Mouse (Mus musculus): ENCODE data around the gene Ptbp1.

Gene Ptbp1

DNA sequence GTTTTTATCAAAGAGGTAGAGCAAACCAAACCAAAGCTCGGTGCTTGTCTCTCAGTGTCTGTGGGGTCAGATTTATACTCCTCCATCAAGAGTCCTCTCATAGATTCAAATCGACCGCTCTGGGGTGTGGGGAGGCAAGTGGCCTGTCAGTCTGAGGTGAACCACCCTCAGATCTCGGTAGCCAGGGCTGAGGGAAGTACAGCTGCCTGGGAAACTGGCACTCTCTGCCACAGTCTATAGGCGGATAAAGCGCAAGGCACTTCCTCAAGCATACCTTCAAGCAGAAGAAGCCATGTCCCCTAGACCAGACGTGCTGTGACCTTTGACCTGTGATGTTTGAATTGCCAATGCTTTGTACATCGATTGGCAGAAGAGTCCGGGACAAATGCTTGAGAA is 21.4 kb upstream of the Ptbp1 start:
- no peak for DNase-seq (ENCODE audit: extremely low read depth, low read depth)

DNA sequence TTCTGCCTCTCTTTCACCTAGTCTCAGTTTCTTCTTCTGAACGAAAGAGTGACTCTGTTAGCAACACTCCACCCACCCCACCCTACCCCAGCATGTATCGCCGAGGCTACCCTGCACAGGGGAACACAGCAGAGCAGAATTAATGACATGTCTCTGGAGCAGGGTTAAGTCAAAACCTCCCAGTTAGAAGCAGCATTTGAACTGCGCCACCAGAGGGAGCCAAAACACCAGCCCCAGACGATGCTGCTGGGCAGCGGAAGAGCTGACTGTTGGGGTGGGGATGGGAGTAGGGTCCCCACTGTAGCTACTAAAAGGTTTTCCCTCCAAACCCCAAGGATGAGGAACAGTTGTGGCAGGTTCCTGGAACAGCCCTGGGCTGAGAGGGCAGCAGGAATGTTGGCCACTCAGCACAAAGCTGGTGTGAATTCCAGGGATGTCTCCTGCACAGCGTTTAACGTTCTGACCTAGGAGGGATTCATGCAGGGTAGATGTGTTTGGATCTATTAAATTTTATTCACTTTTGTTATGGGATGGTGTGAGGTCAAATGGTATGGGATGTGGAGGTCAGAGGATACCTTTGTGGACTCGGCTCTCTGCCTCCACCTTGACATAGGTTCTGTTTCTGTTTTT is 19.3 kb upstream of the Ptbp1 start:
- peak; percentile 44 for DNase-seq (ENCODE audit: extremely low read depth, low read depth)

DNA sequence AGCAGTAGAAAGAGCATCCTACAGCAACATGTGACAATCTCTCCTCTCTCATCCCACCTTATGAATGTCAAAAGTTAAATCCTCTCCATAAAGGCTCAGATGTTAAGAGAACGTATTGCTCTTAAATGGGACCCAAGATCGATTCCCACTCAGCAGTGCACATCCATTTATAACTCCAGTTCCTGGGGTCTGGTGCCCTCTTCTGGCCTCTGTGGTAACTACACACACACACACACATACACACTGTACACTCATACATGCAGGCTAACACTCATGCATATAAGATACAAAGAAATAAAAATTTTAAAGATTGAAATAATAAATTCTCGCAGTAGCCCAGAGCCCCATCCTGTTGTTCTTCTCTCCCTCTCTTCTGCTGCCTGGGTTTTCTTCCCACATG is 17.3 kb upstream of the Ptbp1 start:
- no peak for DNase-seq (ENCODE audit: extremely low read depth, low read depth)

DNA sequence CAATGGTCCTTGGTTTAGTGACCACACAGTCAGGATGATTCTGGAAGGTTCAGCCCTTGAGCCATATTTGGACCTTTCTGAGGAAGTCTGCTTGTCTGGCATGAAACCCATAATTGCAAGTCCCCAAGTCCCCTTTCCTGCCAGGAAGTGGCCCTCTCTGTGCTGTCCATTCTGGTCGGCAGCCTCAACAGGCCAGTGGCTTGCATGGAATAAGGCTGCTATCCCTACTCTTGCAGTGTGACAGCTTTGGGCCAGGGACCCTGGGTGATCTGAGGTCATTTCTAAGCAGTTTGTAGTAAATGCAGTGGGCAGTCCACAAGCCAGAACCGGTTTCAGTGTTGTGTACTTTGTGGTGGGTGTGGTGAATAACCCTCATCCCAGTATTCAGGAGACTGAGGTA is 16.1 kb upstream of the Ptbp1 start:
- no peak for DNase-seq (ENCODE audit: extremely low read depth, low read depth)

DNA sequence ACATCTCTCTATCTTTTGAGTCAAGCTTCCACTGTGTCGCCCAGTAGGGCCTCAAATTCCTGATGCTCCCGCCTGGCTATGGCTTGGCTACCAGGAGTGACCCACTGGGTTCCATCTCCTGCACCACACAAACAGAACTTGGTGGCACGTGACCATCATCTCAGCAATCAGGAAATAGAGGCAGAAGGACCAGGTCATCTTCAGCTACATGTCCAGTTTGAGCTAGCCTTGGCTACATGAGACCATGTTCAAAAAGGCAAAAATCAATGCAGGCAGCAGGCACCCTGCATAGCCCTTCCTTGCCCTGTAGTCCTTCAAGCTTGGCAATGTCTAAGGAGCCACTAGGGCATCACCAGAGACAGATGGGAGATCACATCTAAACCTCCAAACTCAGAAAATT is 14.1 kb upstream of the Ptbp1 start:
- no peak for DNase-seq (ENCODE audit: extremely low read depth, low read depth)

DNA sequence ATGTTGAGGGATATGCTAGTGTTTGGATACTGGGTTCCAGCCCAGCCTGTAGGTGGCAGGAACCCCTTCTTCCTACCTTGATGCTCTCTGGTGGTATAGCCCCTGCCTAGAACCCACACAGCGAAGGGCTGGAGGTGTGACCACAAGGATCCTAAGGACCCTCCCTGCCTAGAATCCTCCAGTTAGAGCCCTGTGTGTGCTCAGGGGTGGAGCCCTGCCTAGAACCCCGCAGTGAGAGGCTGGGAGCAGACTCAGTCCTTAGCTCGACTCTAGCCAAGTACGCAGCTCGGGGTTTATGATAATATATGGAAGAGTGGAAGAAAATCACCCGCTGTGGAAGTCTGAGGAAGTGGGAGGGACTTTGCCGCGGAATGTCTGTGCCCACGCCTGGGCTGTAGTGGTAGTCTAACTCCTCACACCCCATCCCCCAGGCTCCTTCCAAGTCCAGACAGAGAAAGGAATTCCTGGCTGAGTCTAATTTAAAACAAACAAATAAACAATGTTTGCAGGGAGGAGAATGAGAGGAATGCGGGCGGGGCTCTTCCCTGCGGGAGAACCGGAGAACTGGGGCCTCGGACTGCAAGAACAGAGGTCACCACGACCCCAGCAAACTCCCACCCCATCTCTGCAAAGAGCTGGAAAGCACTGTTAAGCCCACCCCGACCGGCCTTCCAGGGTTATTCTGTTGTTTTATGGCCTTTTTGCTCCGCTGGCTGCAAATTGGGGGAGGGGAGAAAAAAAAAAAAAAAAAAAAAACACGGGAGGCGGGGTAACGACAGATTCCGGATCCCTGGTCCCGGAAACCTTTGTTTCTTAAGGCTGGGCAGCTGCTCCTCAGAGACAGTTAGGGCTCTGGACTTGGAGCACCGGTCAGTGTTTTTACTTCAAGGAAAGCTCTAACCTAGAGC is 13.3 kb upstream of the Ptbp1 start:
- no peak for DNase-seq (ENCODE audit: extremely low read depth, low read depth)

DNA sequence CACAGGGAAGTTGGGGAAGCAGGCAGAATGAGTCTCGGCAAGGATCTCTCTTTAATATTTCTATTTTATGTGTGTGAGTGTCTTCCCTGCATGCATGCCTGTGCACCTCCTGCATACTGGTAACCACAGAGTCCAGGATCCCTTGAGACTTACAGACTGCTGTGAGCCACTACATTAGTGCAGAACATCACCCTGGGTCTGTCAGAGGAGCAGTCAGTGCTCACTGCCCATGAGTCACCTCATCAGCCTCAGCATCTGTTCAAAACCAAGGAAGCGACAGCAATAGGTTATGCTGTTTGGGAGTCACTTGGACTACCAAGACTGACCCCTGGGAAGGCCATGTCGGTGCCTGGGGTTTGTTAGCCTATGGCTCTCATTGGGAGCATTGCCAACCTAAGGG is 11.9 kb upstream of the Ptbp1 start:
- DNase-seq (ENCODE audit: extremely low read depth, low read depth), result no peak

DNA sequence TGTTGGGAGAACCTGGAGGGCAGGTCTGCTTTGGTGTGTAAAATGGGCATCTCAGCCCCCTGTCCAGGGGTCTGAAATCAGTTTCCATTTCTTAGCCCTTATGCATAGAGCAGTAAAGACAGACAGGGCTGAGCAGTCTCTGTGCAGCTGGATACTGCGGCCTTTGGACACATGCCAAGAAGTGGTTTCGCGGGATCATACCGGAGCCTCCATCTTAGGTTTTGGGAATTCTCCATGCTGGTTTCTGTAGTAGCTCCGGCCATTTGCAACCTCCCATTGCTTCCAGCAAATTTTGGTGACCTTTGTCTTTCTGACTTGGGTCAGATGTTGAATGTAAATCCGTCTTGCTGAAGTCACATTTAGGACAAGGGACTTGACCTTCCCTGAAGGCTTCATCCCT is 10.8 kb upstream of the Ptbp1 start:
- no peak for DNase-seq (ENCODE audit: extremely low read depth, low read depth)

DNA sequence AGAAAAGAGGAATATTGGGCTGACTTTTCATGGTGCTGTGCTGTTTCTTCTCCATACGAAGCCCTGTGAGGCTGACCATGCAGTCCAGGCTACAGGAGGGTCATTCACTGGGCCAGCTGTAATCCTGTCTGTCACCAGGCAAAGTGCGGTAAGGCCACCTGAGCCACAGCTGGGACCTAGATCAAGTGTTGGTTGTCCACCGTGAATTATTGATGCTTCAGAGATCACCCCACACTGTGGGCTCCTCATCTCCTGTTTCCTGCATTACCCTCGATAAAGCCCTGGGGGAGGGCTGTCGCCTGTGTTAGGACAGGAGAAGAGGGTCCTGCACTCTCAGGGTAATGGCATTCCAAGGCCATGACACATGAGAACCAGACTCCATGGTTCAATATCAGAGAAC is 7.7 kb upstream of the Ptbp1 start:
- DNase-seq (ENCODE audit: extremely low read depth, low read depth), result no peak

DNA sequence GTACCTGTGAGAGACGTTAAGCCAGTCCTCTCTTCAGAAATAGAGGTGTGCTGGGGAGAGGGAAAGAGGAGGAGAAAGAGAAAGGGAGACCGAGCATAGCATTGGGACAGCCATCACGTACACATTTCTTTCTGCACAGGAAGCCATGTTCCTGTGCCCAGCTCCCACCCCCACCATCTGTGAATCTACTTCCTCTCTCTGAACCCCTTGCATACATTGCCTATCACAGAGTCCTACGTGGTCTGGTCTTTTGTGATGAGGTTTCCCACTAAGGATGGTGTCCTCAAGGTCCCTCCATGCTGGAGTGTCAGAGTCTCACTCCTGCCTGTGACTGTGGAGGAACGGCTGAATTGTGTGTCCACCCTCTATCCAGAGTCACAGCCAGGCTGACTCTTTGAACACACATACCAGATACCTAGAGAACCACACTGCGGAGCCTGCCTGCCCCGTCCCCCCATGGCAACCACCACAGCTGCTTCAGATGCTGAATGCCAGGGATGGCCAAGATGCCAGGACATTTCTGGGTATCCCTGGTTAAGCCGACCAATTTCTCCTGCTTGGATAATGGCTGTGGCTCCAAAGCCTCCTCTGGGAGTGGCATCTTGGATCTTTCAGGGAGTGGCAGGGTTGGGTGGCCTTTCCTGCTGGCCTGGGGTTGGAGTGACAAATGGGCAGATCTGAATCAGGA is 4.1 kb upstream of the Ptbp1 start:
- DNase-seq (ENCODE audit: extremely low read depth, low read depth), result no peak

DNA sequence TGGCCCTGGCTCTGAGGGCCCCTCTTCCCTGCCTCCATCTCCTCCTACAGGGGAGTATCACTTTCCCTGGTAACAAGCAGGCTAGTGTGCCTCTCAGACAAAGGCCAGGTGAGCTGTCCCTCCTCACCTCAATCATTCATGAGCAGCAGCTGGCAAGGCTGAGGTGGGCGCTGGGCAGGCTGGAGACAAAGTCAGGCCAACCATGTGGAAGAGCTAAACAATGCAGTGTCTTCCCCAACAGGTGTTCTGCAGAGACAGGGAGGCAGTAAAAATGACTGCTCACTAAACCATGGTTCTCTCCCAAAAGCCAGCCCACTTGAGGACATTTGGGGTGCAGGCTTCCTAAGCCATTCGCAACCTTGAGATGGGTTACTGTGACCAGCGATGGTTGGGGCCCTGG is 2.6 kb upstream of the Ptbp1 start:
- DNase-seq (ENCODE audit: extremely low read depth, low read depth), result no peak

DNA sequence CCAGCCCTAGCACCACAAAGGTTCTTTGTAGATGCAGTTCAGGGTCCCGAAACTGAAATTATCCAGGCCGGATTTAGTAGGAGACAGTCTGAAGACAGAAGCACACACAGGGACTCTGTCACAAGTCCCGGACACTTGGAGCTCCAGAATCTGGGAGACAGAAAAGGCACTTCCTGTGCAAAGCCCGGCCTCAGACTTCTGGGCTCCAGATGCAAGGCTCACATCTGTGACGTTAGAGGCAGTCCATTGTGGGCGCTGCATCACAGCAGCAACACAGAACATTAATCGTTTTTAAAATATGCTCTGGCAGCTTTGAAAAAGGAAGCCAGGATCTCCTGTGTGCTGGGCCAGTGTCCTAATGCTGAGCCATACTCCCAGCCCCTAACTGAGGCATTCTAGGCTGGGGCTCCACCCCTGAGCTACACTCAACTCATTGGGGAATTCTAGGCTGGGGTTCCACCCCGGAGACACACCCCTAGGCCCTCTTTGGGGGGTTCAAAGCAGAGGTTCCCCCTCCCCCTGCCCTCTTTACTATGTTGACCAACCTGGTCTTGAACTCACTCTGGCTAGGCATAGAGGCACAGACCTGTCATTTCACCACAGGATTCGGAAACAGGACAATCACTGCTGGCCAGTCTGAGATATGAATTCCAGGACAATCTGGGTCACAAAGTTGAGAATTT is 2.0 kb upstream of the Ptbp1 start:
- no peak for DNase-seq (ENCODE audit: extremely low read depth, low read depth)

DNA sequence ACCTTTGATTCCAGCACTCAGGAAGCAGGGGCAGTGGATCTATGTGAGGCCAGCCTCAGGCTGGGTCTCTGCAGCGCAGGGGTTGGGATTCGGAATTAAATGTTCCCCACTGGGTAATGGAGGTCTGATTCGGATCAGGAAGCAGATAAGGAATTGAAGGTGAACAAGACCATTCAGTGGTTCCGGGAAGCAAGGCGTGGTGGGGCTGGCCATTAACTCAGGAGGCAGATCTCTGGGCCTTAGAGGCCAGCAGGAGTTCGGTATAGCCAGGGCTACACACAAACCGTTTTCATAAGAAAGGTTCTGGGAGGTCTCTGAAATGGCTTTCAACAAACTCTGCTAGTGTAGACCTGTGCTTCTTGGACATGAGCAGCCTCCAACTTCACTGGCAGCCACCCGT is 1.4 kb upstream of the Ptbp1 start:
- no peak for DNase-seq (ENCODE audit: extremely low read depth, low read depth)

DNA sequence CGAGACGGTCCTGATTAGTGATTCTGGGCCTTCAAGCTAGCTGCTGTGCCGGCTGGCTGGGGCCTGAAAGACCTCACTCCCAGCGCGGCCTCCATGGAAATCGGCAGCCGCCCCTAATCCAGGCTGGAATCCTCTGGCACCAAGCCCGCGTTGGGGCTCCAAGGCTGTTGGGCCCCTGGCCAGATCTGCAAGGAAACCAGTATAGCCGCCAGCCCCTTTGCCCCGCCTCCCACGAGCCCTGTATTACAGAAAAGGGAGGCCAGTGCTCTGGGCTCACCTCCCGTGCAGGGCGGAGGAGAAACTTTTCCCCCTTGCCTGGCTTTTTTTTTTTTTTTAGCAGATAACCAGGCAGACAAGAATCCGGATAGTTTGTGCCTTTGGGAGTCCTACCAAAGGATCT is 835 bp upstream of the Ptbp1 start:
- no peak for DNase-seq (ENCODE audit: extremely low read depth, low read depth)

DNA sequence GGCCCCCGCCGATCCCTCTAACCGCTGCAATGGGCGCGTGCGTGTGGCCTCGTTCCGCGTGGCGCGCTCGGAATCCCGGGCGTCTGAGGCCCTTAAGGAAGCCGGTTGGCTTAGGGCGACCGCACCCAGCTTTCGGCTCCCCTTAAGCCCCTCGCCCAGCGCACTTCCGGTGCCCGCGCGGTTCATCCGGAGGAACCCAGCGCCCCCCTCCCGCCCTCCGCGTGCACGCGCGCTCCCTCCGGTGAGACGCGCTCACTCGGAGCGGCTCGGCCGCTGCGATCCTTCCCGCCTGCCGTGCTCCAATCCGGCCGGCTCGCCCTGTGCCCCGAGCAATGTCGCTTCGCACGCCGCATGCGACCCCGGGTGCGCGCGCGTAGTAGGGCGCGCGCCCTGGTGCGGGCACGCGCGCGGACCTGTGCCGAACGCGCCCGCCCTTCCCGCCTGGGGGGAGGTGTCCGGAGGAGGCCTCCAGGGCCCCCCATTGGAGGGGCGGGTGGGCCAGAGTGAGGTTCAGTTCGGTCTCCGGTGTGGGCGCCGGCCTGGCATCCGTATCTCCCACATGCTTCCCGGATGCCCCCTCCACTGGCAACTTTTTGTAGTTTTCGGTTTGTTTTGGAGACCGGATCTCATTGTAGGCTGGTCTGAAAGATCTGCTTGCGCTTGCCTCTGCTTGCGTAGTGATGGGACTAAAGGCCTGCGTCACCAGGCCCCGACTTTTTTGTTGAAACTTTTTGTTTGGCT is 744 bp downstream of the Ptbp1 start:
- DNase-seq (ENCODE audit: extremely low read depth, low read depth), result no peak

DNA sequence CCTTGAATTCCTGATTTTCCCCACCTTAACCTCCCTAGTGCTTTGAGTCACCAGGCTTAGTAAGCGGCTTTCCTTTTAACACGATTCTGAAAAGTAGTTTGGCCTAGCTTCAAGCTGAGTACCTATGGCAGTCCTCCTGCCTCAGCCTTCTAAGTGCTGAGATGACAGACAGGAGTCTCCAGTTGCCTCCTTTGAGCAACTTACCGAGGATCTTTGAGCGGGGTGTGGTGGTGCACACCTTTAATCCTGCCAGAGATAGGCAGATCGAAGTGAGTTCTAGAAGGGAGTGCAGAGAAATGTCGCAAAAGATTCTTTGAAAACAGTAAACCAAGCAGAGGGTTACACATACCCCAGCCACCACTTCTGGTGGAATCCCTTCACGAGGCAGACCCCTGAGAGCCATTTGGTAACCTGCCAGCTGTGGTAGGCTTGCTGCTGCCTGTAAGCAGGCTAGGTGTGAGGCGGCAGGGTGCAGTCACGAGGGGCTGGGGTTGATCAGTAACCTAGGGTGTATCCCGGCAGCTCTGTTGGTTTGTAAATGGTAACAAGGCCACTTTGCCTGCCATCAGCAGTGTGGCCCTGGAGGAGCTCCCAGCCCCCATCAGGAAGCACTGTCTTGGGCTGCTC is 1.4 kb downstream of the Ptbp1 start:
- DNase-seq (ENCODE audit: extremely low read depth, low read depth), result no peak

DNA sequence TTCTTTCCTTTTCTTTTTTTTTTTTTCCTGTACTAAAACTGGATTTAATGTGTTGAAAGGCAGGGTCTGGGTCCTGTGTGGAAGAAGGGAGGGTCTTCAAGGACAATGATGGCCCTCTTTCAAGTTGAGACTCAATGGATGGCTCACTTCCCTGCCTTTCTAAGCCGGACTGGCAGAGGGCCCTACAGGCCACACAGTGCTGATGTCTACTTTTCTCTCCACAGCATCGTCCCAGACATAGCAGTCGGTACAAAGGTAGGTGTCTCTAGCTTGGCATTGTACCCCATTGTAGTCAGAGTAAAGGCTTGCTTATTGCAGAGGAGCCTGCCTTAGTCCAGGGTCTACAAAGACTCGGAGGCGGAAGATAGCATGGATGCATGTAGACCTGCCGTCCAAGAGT is 2.1 kb downstream of the Ptbp1 start:
- DNase-seq (ENCODE audit: extremely low read depth, low read depth), result no peak

DNA sequence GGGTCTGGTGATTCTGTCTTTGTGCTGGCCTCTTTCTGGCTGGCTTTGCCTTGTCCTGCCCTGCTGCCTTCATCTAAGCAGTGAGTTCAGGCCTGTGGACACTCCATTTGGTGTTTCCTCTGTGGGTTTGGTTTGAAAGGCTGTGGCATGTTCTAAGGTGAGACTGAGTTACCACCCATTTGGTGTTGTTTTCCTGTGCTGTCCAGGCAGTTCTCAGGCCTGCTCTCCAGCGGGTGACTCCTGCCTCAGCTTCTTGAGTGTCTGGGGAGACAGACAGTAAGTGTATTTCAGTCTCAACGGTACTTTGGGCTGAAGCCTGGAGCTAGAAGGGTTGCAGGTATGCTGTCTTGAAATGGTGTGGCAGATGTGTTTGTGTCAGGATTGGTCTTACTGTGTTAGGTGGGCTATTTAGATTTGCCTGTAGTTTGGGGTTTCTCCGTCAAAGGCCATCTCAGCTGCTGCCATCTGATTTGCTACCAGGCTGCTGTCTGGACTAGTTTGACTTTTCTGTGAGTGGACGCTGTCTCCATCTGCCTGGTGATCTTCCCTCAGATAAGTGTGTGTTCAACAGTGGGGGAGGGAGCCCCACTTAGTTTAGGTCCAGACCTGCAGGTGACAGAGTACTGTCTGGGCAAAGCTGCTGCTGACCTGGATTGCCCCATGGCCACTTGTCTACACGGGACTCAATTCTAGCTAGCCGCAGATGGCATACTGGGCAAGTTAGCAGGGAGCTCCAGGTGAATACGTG is 2.7 kb downstream of the Ptbp1 start:
- DNase-seq (ENCODE audit: extremely low read depth, low read depth), result no peak

DNA sequence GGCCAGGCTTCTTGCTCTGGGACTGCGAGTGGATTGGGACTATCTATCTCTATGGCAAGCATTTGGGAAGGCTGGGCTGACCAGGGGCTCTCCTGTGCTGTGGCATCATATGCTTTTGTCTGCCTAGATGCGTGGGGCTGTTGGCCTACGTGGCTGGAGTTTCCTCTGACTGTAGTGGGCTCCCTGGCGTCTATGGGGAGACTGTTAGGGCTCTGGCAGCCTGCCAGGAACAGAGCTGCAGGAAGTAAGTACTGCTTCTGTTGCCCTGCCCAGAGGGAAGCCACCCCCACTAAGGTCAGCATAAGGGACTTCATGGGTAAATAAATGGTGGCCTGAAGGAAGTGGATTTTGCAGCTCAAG is 3.2 kb downstream of the Ptbp1 start:
- no peak for DNase-seq (ENCODE audit: extremely low read depth, low read depth)

DNA sequence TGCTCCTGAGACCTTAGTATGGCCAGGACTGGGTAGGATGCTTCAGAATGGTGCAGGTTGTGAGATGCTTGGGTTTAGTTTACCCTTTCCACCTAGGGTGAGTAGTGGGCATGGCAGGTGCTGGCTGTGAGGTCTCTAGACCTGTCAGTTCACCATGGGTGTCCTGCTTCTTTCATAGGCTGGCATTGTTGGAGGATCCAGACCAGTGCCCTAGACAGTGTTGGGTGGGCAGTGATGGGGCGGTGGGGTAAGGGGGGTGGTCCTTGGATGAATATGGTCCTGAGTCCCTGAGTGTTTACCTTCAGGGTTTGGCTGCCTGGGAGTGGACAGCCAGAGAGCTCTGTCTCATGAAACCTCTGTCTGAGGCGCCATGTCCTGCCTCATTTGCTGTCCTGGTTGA is 3.7 kb downstream of the Ptbp1 start:
- no peak for DNase-seq (ENCODE audit: extremely low read depth, low read depth)
